Mouse (Mus musculus) erythroblast, adult 5-6 weeks (primary cell): ENCODE measurements around the gene Tbca. TPM values are rescaled to one million over a fixed set of nuclear protein-coding genes. Genes with fewer than 3 reads are reported as not detected.

Experiments used
- ATAC-seq: replicated peaks from 2 replicates; pipeline ENCODE4 v1.8.0; 2016; ENCODE audit warnings: moderate number of reproducible peaks, mild to moderate bottlenecking, moderate TSS enrichment, inconsistent platforms; ENCODE audit not compliant: poor library complexity, low FRiP score, severe bottlenecking
- total RNA-seq, 2 experiments: library from RNA; stranded (forward) in 1 of 2; stranded (reverse) in 1 of 2; fragments of 150-400 nt in 1 of 2; fragments of 200-764, 138-1000 nt in 1 of 2; gene quantifications; 2 replicates each; pipeline versions ENCODE4 v1.2.3 to v1.2.4; 2015 to 2017; ENCODE audit warnings: low replicate concordance in 2 of 2

Tbca gene
- 39.3 and 71.9 TPM in 2 replicates for total RNA-seq (2015; ENCODE audit: low replicate concordance)
- total RNA-seq (2017; ENCODE audit: low replicate concordance) = 42.2 and 47.5 TPM in 2 replicates

- peak; percentile 98 for ATAC-seq
These were observed at the start of gene Tbca for GRCm38 (mm10) chr13:94788771-94789649. TSS of gene Tbca (plus strand) at chr13:94788910.

GRCm38 (mm10) chr13:94745176-94745575, 43.5 kb upstream of the Tbca start:
- no peak for ATAC-seq

GRCm38 (mm10) chr13:94765852-94766251, 22.9 kb upstream of the Tbca start:
- no peak for ATAC-seq

GRCm38 (mm10) chr13:94768460-94769154, 20.1 kb upstream of the Tbca start:
- no peak for ATAC-seq

GRCm38 (mm10) chr13:94769155-94769470, 19.6 kb upstream of the Tbca start:
- ATAC-seq = no peak

- no peak for ATAC-seq
These were observed 1.8 kb upstream of the Tbca start for GRCm38 (mm10) chr13:94786866-94787265.

- ATAC-seq = no peak
These were observed 6.0 kb downstream of the Tbca start for GRCm38 (mm10) chr13:94794689-94795088.

GRCm38 (mm10) chr13:94803480-94804057, 14.9 kb downstream of the Tbca start:
- no peak for ATAC-seq

GRCm38 (mm10) chr13:94806315-94807179, 17.8 kb downstream of the Tbca start:
- ATAC-seq = no peak

- ATAC-seq = no peak
These were observed 19.9 kb downstream of the Tbca start for GRCm38 (mm10) chr13:94808596-94808995.

GRCm38 (mm10) chr13:94809724-94810123, 21.0 kb downstream of the Tbca start:
- ATAC-seq = no peak

GRCm38 (mm10) chr13:94811451-94811850, 22.7 kb downstream of the Tbca start:
- ATAC-seq = no peak

GRCm38 (mm10) chr13:94813770-94814169, 25.1 kb downstream of the Tbca start:
- no peak for ATAC-seq

GRCm38 (mm10) chr13:94820516-94820915, 31.8 kb downstream of the Tbca start:
- no peak for ATAC-seq

GRCm38 (mm10) chr13:94820956-94821355, 32.2 kb downstream of the Tbca start:
- no peak for ATAC-seq

- ATAC-seq = no peak
These were observed 37.7 kb downstream of the Tbca start for GRCm38 (mm10) chr13:94826389-94826788.

GRCm38 (mm10) chr13:94826986-94827385, 38.3 kb downstream of the Tbca start:
- ATAC-seq = no peak

GRCm38 (mm10) chr13:94827847-94828246, 39.1 kb downstream of the Tbca start:
- ATAC-seq = no peak

GRCm38 (mm10) chr13:94838047-94838720, 49.5 kb downstream of the Tbca start:
- ATAC-seq = no peak
